ENCODE assay signal across 10 mouse cellular contexts in the genomic region with DNA sequence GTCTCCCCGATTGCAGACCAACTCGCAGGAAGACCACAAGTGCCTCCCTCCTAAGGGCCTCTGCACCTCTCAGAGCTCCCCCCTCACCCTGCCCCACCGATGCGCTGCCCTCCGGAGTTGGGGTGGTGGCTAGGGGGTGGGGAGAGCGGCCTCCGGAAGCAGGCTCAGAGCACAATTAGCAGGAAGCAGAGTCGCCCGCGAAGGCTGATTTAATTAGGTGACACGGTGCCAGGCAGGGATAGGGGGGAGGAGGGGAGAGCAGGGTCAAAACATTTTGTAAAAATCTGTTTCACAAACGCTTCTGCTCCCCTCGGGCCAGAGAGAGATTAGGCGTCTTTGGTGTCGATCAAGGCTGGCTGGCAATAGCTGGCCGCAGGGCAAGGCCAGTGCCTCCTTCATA.
DNase-seq lines count a peak whose midpoint lies in the region; ATAC-seq and TF ChIP-seq lines count a peak whose summit lies in the region.
"Had no signal": no experiment of that assay in that cellular context is flagged by ENCODE, and none has a peak within 500 bp of the region (broad histone marks: within the 10 kb centered on the region; RNA-seq: fewer than 3 reads in every experiment).

No protein-coding gene starts in this region.

- no peak for ATAC-seq in lung, embryonic 16.5 days (ENCODE audit: low read depth)
- ATAC-seq in intestine, embryonic 16.5 days = no peak
- no peak for ATAC-seq in neural tube, embryonic 15.5 days (ENCODE audit: low FRiP score)

- H3K4me1 ChIP-seq in lung, embryonic 16.5 days (replicated peaks; ENCODE audit: control insufficient read depth, insufficient read depth, low read length) = 0 out of 2 replicates have a peak, but pooled peaks cover 3% of the 10 kb centered on the region
- H3K4me1 ChIP-seq in lung, adult 2 months (ENCODE audit: control insufficient read depth, insufficient read depth, low read length) = no peaks in the 10 kb centered on the region
- peaks cover 4% of the 10 kb centered on the region; the same call in 1 of the 2 replicates for H3K4me1 ChIP-seq in intestine, embryonic 16.5 days (ENCODE audit: control insufficient read depth, insufficient read depth, low read length)
- peaks cover 33% of the 10 kb centered on the region for H3K4me1 ChIP-seq in neural tube, embryonic 15.5 days

- H3K9ac ChIP-seq in lung, embryonic 16.5 days (ENCODE audit: low read length) = no peak overlapping the region
- no peak overlapping the region for H3K9ac ChIP-seq in intestine, embryonic 16.5 days (ENCODE audit: low read depth, low read length)
- no peak overlapping the region for H3K9ac ChIP-seq in neural tube, embryonic 15.5 days (replicated peaks)
- H3K9ac ChIP-seq: liver, embryonic 13.5 days had no signal

- H3K4me2 ChIP-seq in lung, embryonic 16.5 days (ENCODE audit: low read depth, low read length) = peak overlapping the region; percentile 32; the same call in 1 of the 2 replicates
- H3K4me2 ChIP-seq in intestine, embryonic 16.5 days (ENCODE audit: low read depth, low read length) = 0 out of 2 replicates have a peak overlapping the region, but pooled peaks have one; percentile 16
- H3K4me2 ChIP-seq in neural tube, embryonic 15.5 days = peak overlapping the region; percentile 44
- H3K4me2 ChIP-seq: liver, embryonic 13.5 days had no signal

- DNase-seq in adrenal gland, postnatal 14 days = peak; percentile 20
- no peak for DNase-seq in adrenal gland, adult 2 months
- no peak for DNase-seq in lung, adult 2 months
- no peak for DNase-seq in adrenal gland, adult 18-20 months (ENCODE audit: low spot score in 2 of 2)
- DNase-seq in gastrocnemius, adult 8-10 months (ENCODE audit: low spot score in 2 of 2) = no peak
- DNase-seq: cerebellum, adult 2 months; liver, embryonic 13.5 days had no signal

- no peak for TF ChIP-seq POLR2A in lung, adult 2 months (IDR thresholded peaks at IDR 0.05; ENCODE audit: borderline replicate concordance, extremely low read depth, low read depth, low read length)

- H3K27me3 ChIP-seq in lung, embryonic 16.5 days (ENCODE audit: control insufficient read depth, insufficient read depth, low read depth, low read length) = peaks cover 35% of the 10 kb centered on the region
- peaks cover 49% of the 10 kb centered on the region for H3K27me3 ChIP-seq in intestine, embryonic 16.5 days (replicated peaks; ENCODE audit: control insufficient read depth, insufficient read depth, low read length)
- peaks cover 58% of the 10 kb centered on the region for H3K27me3 ChIP-seq in neural tube, embryonic 15.5 days (replicated peaks)

- peak overlapping the region; percentile 15; the same call in 1 of the 2 replicates for H3K4me3 ChIP-seq in lung, embryonic 16.5 days (ENCODE audit: low read length)
- H3K4me3 ChIP-seq in lung, adult 2 months (replicated peaks; ENCODE audit: extremely low read depth, low read depth, low read length) = no peak overlapping the region
- 0 out of 2 replicates have a peak overlapping the region, but pooled peaks have one; percentile 12 for H3K4me3 ChIP-seq in intestine, embryonic 16.5 days (ENCODE audit: low read length)
- H3K4me3 ChIP-seq in neural tube, embryonic 15.5 days (replicated peaks) = peak overlapping the region; percentile 11; the same call in 1 of the 2 replicates
- H3K4me3 ChIP-seq: liver, embryonic 13.5 days had no signal

- no peaks in the 10 kb centered on the region for H3K36me3 ChIP-seq in lung, embryonic 16.5 days (ENCODE audit: control insufficient read depth, insufficient read depth, low read length)
- no peaks in the 10 kb centered on the region for H3K36me3 ChIP-seq in intestine, embryonic 16.5 days (ENCODE audit: control insufficient read depth, insufficient read depth, low read length)
- no peaks in the 10 kb centered on the region for H3K36me3 ChIP-seq in neural tube, embryonic 15.5 days
- H3K36me3 ChIP-seq: liver, embryonic 13.5 days had no signal

- no peak for TF ChIP-seq CTCF in lung, adult 2 months (IDR thresholded peaks at IDR 0.05; ENCODE audit: insufficient read depth, low read length)

- no peaks in the 10 kb centered on the region for H3K9me3 ChIP-seq in lung, embryonic 16.5 days (ENCODE audit: control insufficient read depth, low read length)
- no peaks in the 10 kb centered on the region for H3K9me3 ChIP-seq in intestine, embryonic 16.5 days (ENCODE audit: control insufficient read depth, low read length)
- H3K9me3 ChIP-seq in neural tube, embryonic 15.5 days (replicated peaks) = no peaks in the 10 kb centered on the region
- H3K9me3 ChIP-seq: liver, embryonic 13.5 days had no signal

- 2% methylated on average over 16 of the region's 16 CpGs for WGBS in lung, embryonic 16.5 days
- 2% methylated on average over 16 of the region's 16 CpGs for WGBS in lung, adult 2 months
- 3% methylated on average over 16 of the region's 16 CpGs for WGBS in intestine, embryonic 16.5 days
- 2% methylated on average over 16 of the region's 16 CpGs for WGBS in neural tube, embryonic 15.5 days

- no peak overlapping the region for H3K27ac ChIP-seq in lung, embryonic 16.5 days (ENCODE audit: low read length)
- no peak overlapping the region for H3K27ac ChIP-seq in intestine, embryonic 16.5 days (ENCODE audit: low read length)
- no peak overlapping the region for H3K27ac ChIP-seq in neural tube, embryonic 15.5 days (replicated peaks)
- H3K27ac ChIP-seq: liver, embryonic 13.5 days had no signal
